Mouse (Mus musculus) WW6 (cell line): ENCODE data around the gene Mvb12b.

Experiments
- DNase-seq: peaks from one replicate; pipeline ENCODE4 v3.0.0-alpha.2; 2013; ENCODE audit warnings: low read depth, low spot score

Gene Mvb12b

DNA sequence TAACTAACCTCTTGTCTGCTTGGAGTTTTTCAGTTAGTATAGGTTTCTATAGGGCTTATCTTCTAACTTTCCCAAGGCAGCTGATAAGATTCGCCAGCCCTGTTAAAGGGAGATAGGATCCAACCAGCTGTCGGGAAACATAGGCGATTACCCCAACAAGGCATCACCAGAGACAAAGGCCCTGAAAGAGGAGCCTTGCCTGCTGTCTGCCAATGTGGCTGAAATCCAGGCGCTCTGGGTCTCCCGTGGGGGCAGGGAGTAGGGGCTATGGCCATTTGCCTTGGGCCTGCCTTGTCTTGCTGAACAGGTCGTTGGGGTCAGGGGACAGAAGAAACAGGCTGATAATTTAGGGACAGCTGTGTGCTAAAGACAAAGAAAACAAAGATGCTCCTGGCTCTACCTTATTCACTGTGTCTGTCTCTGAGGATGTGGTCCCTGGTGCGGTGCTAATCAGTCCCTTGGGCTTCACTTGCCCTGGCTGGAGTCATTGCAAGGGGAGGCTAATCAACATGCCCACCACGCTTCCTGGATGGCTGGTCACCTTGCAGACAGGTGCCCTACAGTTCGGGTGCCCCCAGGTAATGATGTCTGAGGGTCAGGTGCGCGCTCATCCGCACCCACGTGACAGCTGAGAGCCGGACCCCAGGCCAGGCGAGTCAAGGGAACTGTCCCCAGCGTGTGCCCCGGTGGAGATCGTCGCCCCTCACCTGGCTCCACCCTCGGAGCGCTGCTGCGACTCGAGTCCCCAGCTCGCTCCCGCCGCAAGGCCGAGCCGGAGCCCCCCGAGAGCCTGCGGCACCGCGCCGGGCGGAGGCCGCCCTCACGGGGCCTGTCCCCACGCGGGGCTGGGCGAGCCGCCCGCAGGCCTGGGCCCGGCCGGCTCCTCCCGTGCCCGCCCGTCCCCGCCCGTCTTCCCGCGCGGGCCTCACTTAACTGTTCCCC lies 1.1 kb downstream of the Mvb12b start:
- no peak for DNase-seq

DNA sequence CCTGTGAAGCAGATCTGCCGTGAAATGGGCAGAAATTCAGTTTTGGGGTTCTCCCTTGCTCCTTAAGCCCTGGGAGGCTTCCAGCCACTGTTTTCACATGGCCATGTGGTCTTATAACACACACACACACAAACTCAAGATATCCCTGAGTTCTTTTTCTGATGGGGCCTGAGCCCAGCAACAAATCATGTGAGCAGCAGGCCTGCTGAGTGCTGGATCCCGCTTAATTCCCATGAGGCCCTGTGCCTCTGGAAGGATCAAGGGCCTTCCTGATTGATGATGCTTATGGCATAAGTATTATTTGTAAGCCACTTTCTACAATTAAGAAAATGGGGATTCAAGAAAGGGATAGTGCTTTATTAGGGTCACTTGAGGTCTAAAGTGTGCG lies 2.5 kb downstream of the Mvb12b start:
- no peak for DNase-seq

DNA sequence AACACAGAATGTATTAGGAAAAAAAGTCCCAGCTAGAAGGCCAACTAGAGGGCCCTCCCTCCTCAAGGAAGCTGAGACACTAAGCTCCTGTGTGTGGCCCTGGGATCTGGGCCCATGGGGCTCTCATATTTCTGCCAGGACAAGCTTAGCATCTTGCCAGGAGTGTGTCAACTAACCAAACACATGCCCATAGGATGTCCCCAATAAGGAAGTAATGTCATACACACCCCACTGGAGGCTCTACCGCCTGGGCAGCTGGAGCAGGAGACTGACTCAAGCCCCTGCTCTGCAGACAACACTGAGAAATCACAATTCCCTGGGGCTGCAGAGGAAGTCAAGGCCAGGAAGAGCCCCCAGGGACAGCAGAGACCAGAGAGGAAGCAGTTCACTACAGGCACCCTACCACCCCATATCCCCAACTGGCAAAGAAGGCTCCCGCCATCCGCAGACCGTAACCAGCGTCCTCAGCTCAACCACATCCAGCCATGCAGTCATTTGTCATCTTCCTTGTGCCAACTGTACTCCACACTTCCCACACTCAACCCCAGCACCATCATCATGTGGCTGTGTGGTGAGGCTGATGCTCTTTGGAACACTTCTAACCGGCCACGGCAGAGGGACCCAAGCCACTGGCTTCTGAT lies 3.0 kb downstream of the Mvb12b start:
- DNase-seq = no peak

DNA sequence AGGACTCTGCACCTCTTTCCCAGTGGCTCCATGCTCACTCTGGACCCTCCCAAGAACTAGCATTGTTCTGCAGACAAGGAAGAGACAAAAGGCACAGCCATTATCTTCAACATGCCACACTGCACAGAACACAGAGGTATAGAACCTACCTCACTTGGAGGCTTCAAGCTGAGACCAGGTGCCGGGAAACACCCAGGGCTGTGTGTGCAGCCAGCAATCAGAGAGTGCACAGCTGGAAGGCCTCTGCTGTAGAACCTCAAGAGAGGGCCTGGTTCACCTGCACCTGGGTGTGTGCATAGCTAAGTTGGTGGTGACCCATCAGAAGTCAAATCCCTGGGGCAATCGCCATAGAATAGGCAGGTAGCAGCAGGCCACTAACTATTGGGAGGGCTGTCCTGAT lies 8.5 kb downstream of the Mvb12b start:
- no peak for DNase-seq

DNA sequence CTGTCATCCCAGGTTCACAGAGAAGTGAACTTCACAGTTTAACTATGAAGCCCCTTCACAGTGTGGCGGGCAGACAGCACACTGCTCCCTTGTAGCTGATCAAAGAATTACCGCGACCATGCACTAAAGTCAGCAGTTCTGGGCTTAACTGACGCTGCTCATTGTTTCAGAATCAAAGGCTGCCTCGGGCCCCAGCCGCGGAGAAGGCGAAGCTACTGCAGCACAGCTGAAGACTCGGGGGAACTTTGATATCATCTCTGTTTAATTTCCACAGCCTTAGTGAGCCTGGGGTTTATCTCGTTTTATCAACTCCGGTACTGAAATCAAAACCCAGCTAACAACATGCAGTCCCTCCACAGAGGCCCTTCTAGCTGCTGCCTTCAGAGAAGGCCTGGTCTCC lies 9.3 kb downstream of the Mvb12b start:
- no peak for DNase-seq

DNA sequence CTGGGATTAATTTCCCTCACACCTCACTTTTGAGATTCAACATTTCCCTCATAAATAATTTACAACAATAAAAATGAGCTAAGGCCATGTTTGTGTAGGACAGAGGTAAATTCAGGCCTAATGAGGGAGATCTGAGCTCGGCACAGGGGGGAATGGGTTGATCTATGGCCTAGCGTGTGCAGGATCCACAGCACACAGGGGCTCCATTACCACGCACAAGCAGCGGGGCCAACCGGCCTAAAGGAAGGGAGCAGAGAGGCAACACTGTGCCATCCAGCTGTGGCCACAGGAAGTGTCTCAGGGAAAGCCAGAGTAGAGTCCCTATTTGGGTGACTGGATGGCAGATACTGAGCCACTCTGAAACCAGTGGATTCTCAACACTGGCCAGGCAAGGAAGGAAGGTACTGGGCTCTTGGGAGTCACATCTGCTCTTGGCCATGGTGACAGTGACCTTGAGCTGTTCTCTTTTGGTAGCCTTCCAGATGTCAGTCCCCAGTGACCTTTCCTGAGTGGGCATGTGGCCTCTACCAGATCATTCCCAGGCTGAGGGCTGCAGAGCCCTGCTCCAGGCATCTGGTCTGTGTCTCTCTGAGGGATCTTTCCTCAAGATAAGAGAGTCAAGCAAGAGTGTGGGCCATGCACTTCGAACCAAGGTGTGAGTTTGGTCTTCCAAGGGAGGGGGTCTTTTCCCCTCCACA lies 9.9 kb downstream of the Mvb12b start:
- DNase-seq = no peak

DNA sequence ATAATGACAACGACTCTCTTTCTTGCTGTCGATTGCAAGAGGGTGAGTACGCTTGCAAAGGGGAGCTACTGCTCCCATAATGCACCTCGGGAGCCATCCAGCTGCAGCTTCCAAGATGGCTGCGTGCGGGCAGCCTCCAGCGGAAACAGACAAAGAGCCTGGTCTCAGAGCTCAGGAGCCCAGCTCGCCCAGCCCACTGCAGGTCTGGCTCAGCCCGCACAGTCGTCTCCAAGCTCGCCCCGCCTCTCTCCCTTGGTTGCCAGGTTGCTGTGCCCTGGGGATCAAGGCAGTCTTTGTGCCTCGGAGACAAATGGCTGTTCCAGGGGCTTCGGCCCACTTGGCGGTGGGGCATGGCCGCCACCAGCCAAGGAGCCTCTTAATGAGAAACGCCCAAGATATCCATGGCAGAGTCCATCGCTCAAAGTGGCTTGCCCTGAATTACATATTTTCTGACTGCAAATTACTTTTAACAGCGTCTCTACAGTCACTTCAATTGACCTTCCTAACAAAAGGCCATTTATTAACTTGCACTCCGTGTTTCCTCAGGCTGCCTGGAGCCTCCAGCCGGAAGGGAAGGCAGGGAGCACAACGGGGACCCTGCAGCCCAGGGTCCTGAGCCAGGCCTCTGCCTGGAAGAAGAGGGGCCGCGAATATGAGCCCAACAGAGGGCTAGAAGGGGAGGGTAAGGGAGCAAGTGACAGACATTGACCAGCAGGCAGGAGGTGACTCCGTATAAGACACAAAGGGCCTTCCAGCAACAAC lies 11.0 kb downstream of the Mvb12b start:
- peak; percentile 52 for DNase-seq

DNA sequence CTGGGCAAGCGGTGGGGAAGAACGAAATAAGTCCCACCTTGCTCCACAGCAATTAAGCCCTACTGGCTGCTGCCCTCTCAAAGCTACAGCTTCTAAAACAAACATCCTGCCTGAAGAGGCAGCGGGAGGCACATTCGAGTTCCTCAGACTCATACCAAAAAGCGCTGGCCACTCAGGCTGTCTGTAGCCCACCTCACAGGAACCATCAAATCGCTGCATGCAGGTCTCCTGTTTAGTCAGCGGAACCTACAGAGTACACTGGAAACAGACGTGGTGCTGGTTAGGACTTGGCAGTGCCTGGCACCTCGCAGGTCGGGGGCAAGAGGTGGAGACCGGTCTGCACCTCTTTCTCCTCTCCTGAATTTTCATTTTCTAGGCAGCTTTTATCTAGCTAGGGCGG lies 12.2 kb downstream of the Mvb12b start:
- DNase-seq = no peak

DNA sequence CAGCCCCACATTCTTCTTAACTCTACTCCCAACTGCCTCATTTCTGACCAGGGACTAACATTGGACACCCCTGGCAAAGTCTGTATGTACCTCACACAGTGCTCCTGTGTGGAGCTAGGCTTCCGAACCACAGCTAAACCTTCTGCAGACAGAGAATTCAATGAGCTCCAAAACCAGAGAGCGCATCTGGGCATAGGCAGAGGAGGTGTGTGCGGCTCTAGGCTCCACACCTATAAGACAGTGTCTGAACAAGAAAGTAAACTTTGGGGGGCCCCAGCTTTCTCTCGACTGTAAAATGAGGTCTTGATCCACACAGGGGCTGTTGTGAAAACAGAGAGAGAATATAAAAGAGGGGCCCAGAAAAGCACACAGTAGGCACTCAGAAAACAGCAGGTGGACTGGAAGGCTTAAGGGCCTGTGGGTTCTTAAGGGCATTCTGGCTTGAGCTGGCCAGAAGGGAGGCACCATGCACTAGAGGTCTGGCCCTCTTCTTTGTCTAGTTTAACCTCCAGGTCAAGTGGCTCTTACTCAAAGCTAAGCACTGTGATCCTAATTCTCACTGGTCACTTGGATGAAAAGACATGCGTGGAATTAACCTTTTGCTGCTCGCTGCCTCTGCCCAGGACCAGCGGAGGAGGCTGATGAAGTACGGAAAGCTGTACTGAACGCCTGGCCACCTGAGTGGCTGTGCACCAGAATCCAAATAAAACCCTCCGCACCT lies 12.7 kb downstream of the Mvb12b start:
- DNase-seq = no peak

DNA sequence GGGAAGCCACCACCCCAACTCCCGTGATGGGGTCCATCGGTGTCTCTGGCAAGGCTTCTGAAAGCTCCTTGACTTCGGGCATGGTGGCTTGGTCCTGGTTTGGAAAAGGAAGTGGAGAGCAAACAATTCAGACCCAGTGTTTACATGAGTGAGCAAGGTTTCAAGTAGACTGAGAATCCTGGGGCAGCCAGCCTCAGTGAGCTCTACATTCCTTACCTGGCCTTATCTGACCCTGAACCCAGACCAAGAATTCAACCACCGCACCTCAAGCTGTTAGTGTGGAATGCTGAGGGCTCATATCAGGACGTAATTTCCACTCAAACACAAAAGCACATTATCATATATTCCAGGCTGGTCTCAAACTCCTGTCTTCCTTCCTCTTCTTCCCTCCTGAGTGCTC lies 13.4 kb downstream of the Mvb12b start:
- DNase-seq = no peak

DNA sequence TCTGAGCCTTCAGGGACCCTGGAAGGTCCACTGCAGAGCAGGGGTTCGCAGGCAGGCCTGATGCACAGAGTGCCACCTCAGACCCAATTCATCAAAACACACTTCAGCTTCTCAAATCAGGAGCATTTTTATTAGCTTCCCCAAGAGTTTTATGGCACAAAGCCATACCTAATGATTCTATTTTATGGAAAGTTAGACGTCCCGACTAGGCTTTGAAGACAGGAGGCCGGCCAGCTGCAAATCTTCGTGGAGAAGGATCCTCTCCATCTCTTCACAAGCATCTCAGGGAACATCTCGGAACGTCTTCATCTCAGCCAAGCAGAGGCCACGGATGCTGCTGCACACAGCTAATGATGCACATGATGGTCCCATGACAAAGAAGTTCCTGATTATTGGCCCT lies 14.2 kb downstream of the Mvb12b start:
- DNase-seq = no peak

DNA sequence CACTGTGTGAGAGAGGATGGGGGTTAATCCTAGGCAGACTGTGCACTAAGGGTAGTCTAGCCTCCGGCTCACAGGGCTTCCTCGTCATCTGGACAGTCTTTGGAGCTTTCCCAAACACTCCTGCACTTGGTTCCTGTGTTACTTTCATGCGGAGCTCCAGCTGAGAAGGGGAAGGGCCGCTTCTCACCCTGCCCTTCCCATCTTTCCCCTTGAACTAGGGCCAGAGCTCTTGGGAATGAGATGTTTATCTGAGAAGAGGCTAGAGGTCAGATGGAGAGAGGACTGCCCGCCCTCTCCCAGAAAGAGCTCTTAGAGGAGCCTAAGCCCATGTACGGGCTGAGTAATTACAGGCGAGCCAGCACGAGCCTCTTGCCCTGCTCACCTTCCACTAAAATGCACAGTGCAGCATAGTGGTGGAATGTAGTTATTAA lies 14.9 kb downstream of the Mvb12b start:
- DNase-seq = no peak

DNA sequence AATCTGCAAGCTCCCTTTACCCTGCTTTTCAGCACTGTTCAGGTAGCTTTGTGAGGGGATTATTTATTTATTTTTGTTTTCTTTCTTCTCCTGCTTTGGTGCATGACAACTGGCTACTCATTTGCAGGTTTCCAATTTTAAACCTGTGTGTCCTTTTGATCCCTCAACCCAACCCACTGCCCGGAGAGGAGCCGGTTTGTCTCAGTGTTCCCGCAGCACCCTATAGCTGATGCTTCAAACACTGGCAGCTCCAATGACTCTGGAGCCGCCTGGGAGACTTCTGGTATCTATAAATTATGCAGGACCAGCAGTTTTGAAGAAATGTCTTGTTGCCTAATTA lies 16.6 kb downstream of the Mvb12b start:
- no peak for DNase-seq

DNA sequence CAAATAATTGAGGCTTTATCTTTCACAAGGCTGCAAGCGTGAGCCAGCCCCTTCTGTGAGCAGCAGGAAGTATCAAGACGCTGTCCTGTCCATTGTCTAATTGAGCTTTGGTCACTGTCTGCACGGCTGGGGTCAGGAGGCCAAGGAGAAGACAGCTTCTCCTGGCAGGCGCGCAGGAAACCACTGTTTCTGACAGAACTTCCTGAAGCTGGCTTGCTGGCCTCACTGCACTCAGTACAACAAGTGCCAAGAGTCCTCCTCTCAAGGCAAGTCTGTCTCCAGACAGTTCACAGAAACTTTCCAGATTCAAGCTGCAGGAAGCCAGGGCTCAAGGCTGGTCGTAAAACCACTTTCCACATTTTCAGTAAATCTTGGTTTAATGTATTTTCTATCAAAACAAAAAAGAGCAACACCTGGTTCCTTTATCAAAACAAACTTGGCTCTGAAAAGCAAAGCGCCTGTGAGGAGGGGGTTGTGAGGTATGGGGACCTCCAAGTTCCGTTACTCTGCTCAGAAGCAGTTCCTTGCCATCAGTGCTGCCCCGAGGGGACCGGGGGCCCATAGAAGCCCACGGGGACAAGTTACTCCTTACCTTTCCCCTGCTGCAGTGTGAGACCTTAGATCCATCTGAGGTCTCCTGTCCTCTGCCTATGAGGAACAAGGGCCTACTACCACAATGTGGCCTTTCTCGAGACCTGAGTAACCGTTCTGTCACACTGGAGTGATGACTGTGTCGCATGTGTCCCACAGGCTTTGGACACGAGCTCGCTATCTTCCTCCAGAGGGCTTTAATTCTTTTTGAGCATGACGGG lies 17.2 kb downstream of the Mvb12b start:
- no peak for DNase-seq

DNA sequence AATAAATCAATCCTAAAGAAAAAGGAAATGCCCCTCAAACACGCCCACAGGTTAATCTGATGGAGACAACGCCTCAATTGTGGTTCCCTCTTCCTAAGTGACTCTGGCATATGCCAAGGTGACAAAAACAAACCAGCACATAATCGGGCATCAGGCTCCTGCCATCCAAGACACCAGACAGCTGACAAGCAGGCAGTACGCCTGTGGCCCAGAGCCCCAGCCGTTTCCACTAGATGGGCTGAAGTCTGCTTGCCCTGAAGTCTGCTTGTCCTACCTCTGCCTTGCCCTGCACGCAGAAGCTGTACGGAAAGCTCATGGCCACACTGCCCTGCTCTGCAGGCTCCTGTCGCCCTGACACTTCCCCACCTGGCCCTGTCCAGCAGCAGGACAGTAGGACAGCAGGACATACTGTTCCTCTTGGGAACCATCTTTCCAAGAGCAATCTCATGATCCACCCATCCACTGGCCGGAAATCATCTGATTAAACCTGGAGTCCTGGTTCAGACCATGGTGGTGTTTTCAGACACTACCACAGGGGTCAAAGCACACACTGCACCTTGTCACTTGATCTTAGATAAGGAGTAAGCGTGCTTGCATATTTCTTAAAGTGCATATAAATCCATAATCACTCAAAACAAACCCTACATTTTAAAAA lies 17.9 kb downstream of the Mvb12b start:
- no peak for DNase-seq

DNA sequence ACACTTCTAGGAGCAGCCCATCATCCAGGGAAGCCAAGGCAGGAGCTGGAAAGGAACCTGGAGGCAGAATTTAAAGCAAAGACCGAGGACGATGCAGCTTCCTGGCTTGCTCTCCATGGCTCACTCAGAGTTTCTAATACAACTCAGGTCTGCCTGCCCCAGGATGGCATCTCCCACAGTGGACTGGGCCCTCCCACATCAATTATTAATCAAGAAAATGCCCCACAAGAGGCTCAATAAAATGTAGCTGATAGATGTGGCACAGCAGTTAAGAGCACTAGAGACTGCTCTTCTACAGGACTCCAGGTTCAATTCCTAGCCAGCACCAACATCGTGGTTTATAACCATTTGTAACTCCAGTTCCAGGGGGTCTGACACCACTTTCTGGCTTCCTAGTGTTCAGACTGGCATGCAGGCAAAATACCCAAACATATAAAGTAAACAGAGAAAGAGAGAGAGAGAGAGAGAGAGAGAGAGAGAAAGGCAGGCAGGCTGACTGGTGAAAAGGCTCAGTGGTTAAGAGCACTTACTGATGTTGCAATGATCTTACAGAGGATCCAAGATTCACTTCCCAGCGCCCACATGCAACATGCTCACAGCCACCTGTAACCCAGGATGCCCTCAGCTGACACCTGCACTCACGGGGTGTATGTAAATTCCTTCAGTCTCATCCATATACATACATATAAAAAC lies 18.6 kb downstream of the Mvb12b start:
- DNase-seq = no peak

DNA sequence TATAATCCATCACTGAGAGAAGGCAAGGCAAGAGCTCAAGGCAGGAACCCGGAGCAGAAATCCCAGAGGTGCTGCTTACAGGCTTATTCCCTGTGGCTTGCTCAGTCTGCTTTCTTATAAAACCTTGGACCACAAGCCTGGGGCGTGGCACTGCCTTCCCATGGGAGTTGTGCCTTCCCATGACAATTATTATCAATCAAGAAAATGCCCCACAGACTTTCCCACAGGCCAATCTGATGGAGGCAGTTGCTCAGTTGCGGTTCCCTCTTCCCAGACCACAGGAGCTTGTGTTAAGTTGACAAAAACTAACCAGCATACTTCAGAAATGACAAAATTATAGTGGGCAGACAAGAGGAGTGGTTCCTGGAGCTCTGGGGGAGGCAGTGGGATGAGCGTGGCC lies 19.4 kb downstream of the Mvb12b start:
- no peak for DNase-seq

DNA sequence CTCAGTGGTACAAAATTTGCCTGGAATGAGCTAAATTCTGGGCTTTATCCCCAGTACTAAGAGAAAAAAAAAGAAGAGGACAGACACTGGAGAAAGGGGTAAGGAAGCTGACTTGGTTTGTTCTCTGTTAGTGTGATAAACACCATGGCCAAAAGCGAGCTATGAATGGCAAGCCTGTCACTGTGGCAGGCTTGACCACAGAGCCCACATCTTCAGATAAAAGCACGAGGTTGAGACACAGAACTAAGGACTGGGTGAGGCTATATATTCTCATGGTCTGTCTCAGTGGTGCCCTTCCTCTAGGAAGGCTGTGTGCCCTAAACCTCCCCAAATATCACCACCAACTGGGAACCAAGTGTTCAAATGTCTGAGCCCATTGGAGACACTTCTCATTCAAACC lies 31.0 kb downstream of the Mvb12b start:
- no peak for DNase-seq
